Mouse (Mus musculus) layer of hippocampus, adult 9-11 months (tissue): ENCODE data around the gene Ppp6r1.
"Not testable (repeated sequence)": the region's sequence is repeated elsewhere in the genome, so short reads cannot be mapped to it uniquely, and the experiment has no call there.

Experiments
- DNase-seq: peaks from one replicate; pipeline ENCODE4 v3.0.0; 2022

Ppp6r1 gene

DNA sequence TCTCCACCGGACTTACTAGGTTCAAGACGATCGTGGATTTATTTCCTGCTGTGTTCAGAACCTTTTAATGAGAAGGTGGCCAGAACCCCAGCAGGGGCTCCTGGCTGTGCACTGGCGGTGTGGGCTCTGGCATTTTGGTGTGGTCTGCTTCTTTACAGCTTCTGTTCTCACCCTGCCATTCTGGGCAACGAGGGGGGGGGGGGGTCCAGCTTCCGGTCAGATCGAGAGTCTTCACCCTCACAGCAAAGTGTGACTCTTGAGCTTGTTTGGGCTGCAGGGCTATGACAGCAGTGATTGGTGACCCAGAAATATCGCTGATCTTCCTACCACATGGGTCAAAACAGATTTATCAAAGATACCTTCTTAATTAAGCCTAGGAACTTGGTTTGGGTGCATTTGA, 46.4 kb downstream of the Ppp6r1 start:
- DNase-seq, result no peak

DNA sequence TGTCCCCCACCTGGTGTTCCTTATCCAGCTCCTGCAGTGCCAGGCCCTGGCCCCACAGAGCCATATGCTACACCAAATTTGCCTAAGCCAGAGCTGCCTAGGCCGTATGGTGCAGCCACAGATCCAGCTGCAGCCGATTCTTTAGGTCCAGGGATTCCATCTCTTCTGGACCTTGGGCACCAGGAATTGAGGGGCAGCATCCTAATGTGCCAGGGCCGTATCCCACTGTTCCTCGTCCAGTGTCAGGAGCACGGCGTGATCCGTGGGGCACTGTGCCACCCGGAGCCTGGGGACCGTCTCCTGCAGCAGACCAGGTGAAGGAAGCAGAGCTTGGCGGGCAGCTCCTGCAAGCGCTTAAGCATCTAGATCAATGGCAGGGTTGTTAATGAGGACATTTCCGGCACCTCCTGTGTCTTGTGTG, 46.9 kb downstream of the Ppp6r1 start:
- DNase-seq, result no peak

DNA sequence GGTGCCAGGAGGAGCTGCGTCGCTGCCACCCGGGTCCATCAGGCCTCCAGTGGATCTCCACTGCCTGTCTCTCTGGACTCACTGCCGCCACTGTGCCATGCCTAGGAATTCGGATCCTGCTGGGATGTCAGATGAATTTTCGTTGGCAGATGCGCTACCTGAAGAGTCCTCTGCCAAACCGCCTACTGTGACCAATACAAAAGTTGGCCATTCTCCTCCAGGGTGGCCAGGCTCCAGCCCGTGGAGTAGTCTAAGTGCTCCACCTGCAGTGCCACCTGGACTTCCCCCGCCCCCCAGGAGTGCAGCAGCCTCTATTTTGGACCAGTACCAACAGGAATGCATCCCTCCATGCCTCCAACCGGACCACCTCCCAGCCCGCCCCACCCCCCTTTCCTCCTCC, 47.3 kb downstream of the Ppp6r1 start:
- no peak for DNase-seq

DNA sequence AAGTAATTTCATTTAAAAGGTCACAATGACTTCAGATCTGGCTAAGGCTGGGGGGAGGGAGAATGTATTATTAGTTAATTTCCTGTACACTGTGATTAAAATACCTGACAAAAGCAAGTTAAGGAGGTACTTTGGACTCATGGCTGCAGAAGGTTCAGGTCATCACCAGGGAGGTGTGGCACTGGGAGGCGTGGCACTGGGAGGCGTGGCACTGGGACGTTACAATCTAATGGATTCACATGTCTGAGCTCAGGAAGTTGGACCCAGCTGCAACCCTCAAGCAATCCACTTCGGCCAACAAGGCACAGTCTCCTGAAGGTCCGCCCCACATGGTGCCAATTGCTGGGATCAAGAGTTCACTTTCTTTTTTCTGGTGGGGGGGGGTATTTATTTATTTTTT, 50.8 kb downstream of the Ppp6r1 start:
- no peak for DNase-seq

DNA sequence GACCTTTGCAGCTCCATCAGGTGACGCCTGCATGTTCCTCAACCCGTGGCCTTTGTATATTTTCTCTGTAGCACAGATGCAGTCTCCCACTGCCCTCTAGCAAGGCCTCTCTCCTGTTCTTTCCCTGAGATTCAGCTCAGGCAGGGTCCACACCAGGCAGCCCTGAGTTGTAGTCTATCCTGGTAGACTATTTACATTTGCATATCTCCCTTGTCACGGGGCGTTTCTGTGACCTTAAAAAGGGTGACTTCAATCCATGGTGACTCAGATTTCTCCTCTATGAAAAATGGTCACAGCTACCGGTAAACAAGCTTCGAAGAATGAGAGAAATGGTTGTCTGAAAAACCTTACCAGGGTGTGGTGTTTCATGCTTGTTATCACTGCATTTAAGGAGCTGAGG, 54.9 kb downstream of the Ppp6r1 start, which contains the start of gene Ptprh:
Ptprh (minus strand) TSS at position 169 of the 400 bp plus-strand sequence.
- DNase-seq, result no peak

DNA sequence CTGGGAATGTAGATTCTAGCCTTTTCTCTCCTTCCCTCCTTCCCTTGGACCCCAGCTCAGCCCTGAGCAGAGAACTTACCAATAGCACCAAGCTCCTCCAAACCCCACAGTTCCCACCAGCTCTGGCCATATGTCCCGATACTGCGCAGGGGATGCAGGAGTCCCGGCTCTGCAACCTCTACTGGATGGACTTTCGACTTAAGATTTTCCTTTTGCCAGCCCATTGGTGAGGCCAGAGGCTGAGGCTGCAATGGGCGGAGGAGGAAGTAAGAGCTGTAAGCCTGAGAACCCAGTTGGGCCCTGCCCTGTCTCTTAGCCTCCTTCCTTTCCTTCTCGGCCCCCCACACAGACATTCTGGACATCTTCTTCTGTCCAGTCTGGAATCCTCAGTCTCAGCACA, 55.9 kb downstream of the Ppp6r1 start:
- DNase-seq, result no peak

DNA sequence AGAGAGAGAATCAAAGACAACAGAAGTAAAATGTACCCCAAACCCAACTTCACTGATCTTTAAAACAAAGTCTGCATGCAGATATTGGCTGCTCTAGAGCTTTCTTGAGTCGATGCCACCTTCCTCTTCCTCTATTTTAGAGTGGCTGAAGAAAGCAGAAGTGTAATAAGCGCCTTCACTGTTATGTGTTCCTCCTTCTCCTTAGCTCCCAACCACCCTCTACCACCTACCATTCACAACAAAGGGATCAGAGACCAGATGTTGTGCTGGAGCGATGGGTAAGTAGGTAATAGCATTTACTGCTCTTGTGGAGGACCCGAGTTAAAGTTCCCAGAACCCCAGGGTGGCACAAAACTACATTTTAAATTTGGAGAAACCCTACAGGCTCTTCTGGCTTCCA, 61.8 kb downstream of the Ppp6r1 start:
- not testable (repeated sequence) for DNase-seq
